Mouse (Mus musculus): ENCODE data around the gene Ccdc185. TPM values are rescaled to one million over a fixed set of nuclear protein-coding genes. Genes with fewer than 3 reads are reported as not detected.
A peak's percentile ranks its signal among the peaks of the same experiment; 100 is the strongest.

The Ccdc185 gene
- polyA plus RNA-seq, 1 experiment from 2014 or later: not detected

- ATAC-seq (ENCODE audit: low FRiP score, low read depth): no peak
- Histone ChIP-seq H3K36me3 (no peaks in the 10 kb centered on the region), H3K9me3 (no peaks in the 10 kb centered on the region), H3K4me2 (replicated peaks) (peak overlapping the region; percentile 4; the same call in 1 of the 2 replicates), H3K4me1 (peaks cover 8% of the 10 kb centered on the region), H3K27ac (no peak overlapping the region), H3K9ac (no peak overlapping the region), H3K4me3 (no peak overlapping the region), H3K27me3 (replicated peaks) (no peaks in the 10 kb centered on the region)
- 63% methylated on average over 10 of the region's 10 CpGs for WGBS
Measured at GRCm38 (mm10) chr1:182776749-182777410, 27.9 kb upstream of the Ccdc185 start.

GRCm38 (mm10) chr1:182775576-182775975, 26.6 kb upstream of the Ccdc185 start:
- 81% methylated on average over 7 of the region's 7 CpGs for WGBS
- Histone ChIP-seq H3K4me2 (replicated peaks) (no peak overlapping the region), H3K27me3 (replicated peaks) (no peaks in the 10 kb centered on the region), H3K36me3 (no peaks in the 10 kb centered on the region), H3K9me3 (no peaks in the 10 kb centered on the region), H3K27ac (no peak overlapping the region), H3K4me1 (peaks cover 8% of the 10 kb centered on the region), H3K9ac (no peak overlapping the region), H3K4me3 (no peak overlapping the region)
- ATAC-seq (ENCODE audit: low FRiP score, low read depth): no peak

GRCm38 (mm10) chr1:182764541-182765281, 15.7 kb upstream of the Ccdc185 start:
- peaks cover 5% of the 10 kb centered on the region; the same call in 1 of the 2 replicates for H3K27me3 ChIP-seq (replicated peaks)
- peak overlapping the region; percentile 87 for H3K4me2 ChIP-seq (replicated peaks)
- H3K9ac ChIP-seq: peak overlapping the region; percentile 71
- ATAC-seq (ENCODE audit: low FRiP score, low read depth): peak; percentile 83
- peak overlapping the region; percentile 74 for H3K27ac ChIP-seq
- H3K4me1 ChIP-seq: peaks cover 18% of the 10 kb centered on the region
- peak overlapping the region; percentile 62 for H3K4me3 ChIP-seq
- no peaks in the 10 kb centered on the region for H3K36me3 ChIP-seq
- 1% methylated on average over 27 of the region's 27 CpGs for WGBS
- H3K9me3 ChIP-seq: no peaks in the 10 kb centered on the region

DNA sequence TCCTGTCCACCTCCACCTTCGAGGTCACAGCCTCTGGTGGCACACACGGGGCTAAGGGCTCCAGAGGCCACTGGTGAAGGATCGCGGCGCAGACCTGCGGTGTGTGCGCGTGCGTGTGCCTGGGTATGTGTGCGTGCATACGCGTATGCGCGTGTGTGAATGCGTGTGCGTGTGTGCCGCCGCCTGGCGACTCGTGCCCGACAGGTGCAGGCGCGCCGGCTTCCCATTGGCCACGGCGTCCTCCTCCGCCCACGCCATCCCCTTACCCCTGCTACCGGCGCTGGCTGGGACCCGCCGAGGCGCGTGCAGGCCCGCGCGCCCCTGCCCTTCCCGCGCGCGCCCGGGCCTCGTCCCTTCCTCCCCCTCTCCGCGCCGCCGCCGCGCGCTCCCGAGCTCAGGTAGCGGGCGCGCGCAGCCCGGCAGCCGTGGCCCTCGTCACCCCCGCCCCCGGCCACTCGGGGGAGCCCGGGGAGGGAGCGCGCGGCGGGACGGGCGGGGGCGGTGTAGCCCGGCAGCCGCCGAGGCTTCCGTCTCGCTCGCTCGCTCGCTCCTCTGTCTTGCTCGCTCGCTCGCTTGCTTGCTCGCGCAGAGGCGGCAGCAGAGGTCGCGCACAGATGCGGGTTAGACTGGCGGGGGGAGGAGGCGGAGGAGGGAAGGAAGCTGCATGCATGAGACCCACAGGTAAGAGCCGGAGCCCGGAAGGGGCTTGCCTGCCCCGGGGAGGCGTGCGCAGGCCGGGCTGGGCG, 14.9 kb upstream of the Ccdc185 start, which contains the start of gene Susd4:
Gene Susd4, plus strand, starts transcription at position 145 of the 746 bp plus-strand sequence.
- WGBS: under 1% methylated on average over 81 of the region's 95 CpGs

DNA sequence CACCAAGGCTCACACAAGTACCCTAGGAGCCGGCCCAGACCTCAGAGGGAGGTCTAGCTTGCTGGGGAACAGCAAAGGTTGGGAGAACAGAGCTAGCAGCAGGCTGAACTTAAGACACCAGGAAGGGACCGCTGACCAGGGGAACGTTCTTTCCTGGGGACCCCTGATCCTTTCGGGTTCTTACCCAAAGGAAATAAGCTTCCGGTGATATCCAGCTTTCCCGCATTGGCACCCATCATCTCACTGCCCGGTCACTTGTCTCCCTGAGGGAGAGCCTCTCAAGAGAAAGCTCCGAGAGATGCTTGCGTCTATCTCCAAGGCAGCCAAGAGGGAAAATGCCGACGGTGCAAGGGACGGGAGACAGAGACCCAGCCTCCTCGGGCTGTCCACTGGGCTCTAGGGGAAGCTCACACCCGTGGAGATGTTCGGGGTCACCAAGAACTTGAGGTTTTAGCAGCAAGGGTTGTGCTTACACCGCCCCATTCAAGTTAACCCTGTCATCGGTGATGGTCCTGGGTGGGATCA, 14.3 kb upstream of the Ccdc185 start:
- WGBS: 8% methylated on average over 17 of the region's 17 CpGs
- Histone ChIP-seq H3K27me3 (replicated peaks) (peaks cover 5% of the 10 kb centered on the region; the same call in 1 of the 2 replicates), H3K4me2 (replicated peaks) (peak overlapping the region; percentile 87), H3K9ac (peak overlapping the region; percentile 71), H3K27ac (no peak overlapping the region), H3K36me3 (no peaks in the 10 kb centered on the region), H3K4me3 (peak overlapping the region; percentile 62), H3K4me1 (peaks cover 18% of the 10 kb centered on the region), H3K9me3 (no peaks in the 10 kb centered on the region)
- peak; percentile 41; the same call in 1 of the 2 replicates for ATAC-seq (ENCODE audit: low FRiP score, low read depth)

More for the DNA sequence above, 14.9 kb upstream of the Ccdc185 start, which contains the start of gene Susd4:
- H3K4me1 ChIP-seq: peaks cover 18% of the 10 kb centered on the region
- H3K9ac ChIP-seq: peak within 1 kb of the TSS; percentile 71
- no peaks in the 10 kb centered on the region for H3K36me3 ChIP-seq
- H3K9me3 ChIP-seq: no peaks in the 10 kb centered on the region
- peaks cover 5% of the 10 kb centered on the region; the same call in 1 of the 2 replicates for H3K27me3 ChIP-seq (replicated peaks)
- H3K4me2 ChIP-seq (replicated peaks): peak within 1 kb of the TSS; percentile 87
- peak; percentile 91 for ATAC-seq (ENCODE audit: low FRiP score, low read depth)
- H3K4me3 ChIP-seq: peak within 1 kb of the TSS; percentile 62
- peak within 1 kb of the TSS; percentile 74 for H3K27ac ChIP-seq

GRCm38 (mm10) chr1:182758783-182759182, 9.8 kb upstream of the Ccdc185 start:
- H3K27me3 ChIP-seq (replicated peaks): peaks cover 5% of the 10 kb centered on the region; the same call in 1 of the 2 replicates
- H3K9ac ChIP-seq: no peak overlapping the region
- WGBS: 100% methylated on average over 1 of the region's 1 CpGs
- no peak overlapping the region for H3K4me3 ChIP-seq
- ATAC-seq (ENCODE audit: low FRiP score, low read depth): no peak
- no peak overlapping the region for H3K27ac ChIP-seq
- no peak overlapping the region for H3K4me2 ChIP-seq (replicated peaks)
- no peaks in the 10 kb centered on the region for H3K36me3 ChIP-seq
- peaks cover 6% of the 10 kb centered on the region; the same call in 1 of the 2 replicates for H3K4me1 ChIP-seq
- no peaks in the 10 kb centered on the region for H3K9me3 ChIP-seq

DNA sequence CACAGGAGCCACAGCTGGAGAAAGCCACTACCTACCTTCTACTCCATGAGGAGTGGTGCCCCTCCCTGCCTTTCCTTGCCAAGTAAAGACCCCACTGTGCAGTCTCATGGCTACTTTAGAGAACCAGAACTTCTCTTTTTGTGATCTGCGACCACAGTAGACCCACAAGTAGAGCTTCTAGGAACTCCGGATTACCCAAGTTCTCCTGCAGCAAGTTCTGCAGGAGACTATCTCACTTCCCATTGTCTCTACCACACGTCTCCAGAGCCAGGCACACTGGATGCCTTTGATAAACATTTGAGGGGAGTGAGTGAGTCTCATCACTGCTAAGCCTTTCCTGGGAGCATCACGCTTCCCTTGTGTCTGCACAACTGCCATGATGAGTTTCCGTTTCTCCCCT, 5.9 kb upstream of the Ccdc185 start:
- Histone ChIP-seq H3K9me3 (no peaks in the 10 kb centered on the region), H3K4me1 (no peaks in the 10 kb centered on the region), H3K27me3 (replicated peaks) (no peaks in the 10 kb centered on the region), H3K4me3 (no peak overlapping the region), H3K9ac (no peak overlapping the region), H3K27ac (no peak overlapping the region), H3K4me2 (replicated peaks) (no peak overlapping the region), H3K36me3 (no peaks in the 10 kb centered on the region)
- ATAC-seq (ENCODE audit: low FRiP score, low read depth): no peak
- 87% methylated on average over 5 of the region's 5 CpGs for WGBS

DNA sequence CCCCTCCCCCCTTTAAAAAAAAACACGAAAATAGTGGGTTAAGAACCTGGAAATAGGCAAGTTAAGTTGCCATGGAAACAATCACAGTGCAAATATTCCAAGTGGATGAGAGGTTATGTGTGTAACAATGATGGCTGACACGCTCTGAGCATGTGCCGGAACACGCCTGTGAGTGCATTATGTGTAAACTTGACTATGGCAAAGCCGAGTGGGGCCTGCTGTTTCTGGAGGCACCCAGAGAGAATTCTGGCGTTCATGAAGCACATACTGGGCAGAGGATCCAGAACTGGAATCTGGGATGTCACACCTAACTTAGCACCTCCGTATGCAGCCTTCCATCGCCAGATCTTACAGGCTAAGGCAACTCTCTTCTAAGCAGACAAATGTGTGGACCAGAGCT, 4.7 kb upstream of the Ccdc185 start:
- Histone ChIP-seq H3K9ac (no peak overlapping the region), H3K27me3 (replicated peaks) (no peaks in the 10 kb centered on the region), H3K27ac (no peak overlapping the region), H3K36me3 (no peaks in the 10 kb centered on the region), H3K4me1 (no peaks in the 10 kb centered on the region), H3K4me3 (no peak overlapping the region), H3K4me2 (replicated peaks) (no peak overlapping the region), H3K9me3 (no peaks in the 10 kb centered on the region)
- WGBS: 89% methylated on average over 8 of the region's 8 CpGs
- no peak for ATAC-seq (ENCODE audit: low FRiP score, low read depth)

DNA sequence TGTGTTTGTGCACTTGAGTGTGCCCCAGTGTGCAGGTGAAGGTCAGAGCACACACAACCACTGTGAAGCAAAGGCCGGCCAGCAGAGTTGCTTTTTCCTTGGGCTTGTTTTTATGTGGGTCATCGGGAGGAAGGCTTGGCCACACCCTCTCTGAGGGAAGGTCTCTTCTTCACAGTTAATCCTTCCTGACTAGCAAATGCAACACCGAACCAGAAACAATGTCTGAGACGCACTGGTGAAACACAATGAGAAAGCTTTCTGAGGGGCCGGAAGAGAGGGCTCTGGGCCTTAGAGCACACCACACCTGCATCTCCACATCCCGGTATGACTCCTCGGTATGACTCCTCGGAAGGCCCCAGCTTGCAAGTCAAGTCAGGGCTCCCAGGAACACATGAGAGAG, 2.3 kb upstream of the Ccdc185 start:
- Histone ChIP-seq H3K4me1 (no peaks in the 10 kb centered on the region), H3K9me3 (no peaks in the 10 kb centered on the region), H3K27ac (no peak overlapping the region), H3K4me3 (no peak overlapping the region), H3K36me3 (no peaks in the 10 kb centered on the region), H3K4me2 (replicated peaks) (no peak overlapping the region), H3K27me3 (replicated peaks) (no peaks in the 10 kb centered on the region), H3K9ac (no peak overlapping the region)
- 81% methylated on average over 8 of the region's 8 CpGs for WGBS
- ATAC-seq (ENCODE audit: low FRiP score, low read depth): no peak

DNA sequence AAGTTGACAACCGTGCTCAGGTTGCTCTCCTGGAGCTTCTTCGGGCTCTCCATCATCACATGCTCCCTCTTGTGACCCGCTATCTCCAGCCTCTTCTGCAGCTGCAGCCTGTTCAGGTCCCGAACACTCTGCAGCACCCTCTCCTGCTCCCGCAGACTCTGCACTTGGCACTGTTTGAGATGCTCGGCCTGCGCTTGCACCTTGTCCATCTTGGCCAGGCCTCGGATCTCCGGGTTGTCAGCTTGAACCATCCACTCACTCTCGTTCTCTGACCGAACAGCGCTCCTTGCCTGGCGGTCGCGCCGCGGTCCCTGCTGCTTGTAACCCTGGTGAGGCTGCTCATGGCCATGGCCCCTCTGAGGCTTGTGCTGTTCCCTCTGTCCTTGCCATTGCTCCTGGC, 1.1 kb downstream of the Ccdc185 start:
- Histone ChIP-seq H3K4me1 (no peaks in the 10 kb centered on the region), H3K9me3 (no peaks in the 10 kb centered on the region), H3K36me3 (no peaks in the 10 kb centered on the region), H3K27ac (no peak overlapping the region), H3K4me2 (replicated peaks) (no peak overlapping the region), H3K4me3 (no peak overlapping the region), H3K9ac (no peak overlapping the region), H3K27me3 (replicated peaks) (no peaks in the 10 kb centered on the region)
- ATAC-seq (ENCODE audit: low FRiP score, low read depth): no peak
- WGBS: 89% methylated on average over 17 of the region's 17 CpGs

- no peak overlapping the region for H3K4me3 ChIP-seq
- H3K4me2 ChIP-seq (replicated peaks): no peak overlapping the region
- no peaks in the 10 kb centered on the region for H3K9me3 ChIP-seq
- no peaks in the 10 kb centered on the region for H3K27me3 ChIP-seq (replicated peaks)
- 92% methylated on average over 9 of the region's 9 CpGs for WGBS
- H3K27ac ChIP-seq: no peak overlapping the region
- no peaks in the 10 kb centered on the region for H3K36me3 ChIP-seq
- no peak for ATAC-seq (ENCODE audit: low FRiP score, low read depth)
- no peak overlapping the region for H3K9ac ChIP-seq
- H3K4me1 ChIP-seq: no peaks in the 10 kb centered on the region
Measured at GRCm38 (mm10) chr1:182747081-182747480, 1.9 kb downstream of the Ccdc185 start.

- Histone ChIP-seq H3K9ac (no peak overlapping the region), H3K36me3 (no peaks in the 10 kb centered on the region), H3K4me1 (no peaks in the 10 kb centered on the region), H3K4me2 (replicated peaks) (no peak overlapping the region), H3K4me3 (no peak overlapping the region), H3K9me3 (no peaks in the 10 kb centered on the region), H3K27ac (no peak overlapping the region), H3K27me3 (replicated peaks) (no peaks in the 10 kb centered on the region)
- WGBS: 66% methylated on average over 4 of the region's 4 CpGs
- no peak for ATAC-seq (ENCODE audit: low FRiP score, low read depth)
Measured at GRCm38 (mm10) chr1:182735891-182736290, 13.1 kb downstream of the Ccdc185 start.
